16 mouse cellular contexts compared by ENCODE assay signal in the genomic region with DNA sequence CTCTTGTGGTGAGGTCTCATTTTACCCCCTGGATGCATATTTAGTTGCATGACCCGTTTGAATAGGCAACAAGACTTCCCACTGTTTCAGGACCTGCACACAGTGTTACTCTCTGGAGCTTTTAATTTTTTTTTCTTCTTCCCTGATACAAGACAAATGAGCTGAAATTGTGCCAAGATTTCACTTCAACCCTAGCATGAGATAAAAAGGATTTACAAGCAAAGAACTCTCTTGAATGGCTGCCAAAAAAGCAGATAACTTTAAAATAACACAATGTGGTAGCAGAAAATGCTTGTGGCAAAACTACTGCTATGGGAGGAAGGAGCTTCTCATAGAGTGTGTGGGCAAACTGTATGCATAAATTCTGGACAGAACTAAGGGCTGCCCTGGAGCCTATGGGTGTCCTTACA. TPM values are rescaled to one million over a fixed set of nuclear protein-coding genes. Genes with fewer than 3 reads are reported as not detected.
A peak's percentile ranks its signal among the peaks of the same experiment; 100 is the strongest.
DNase-seq lines count a peak whose midpoint lies in the region; ATAC-seq and TF ChIP-seq lines count a peak whose summit lies in the region.
"Had no signal": no experiment of that assay in that cellular context is flagged by ENCODE, and none has a peak within 500 bp of the region (broad histone marks: within the 10 kb centered on the region; RNA-seq: fewer than 3 reads in every experiment).

No protein-coding gene starts in this region.

- H3K4me1 ChIP-seq in heart, embryonic 13.5 days: peaks cover 13% of the 10 kb centered on the region
- peaks cover 8% of the 10 kb centered on the region for H3K4me1 ChIP-seq in kidney, embryonic 16.5 days (ENCODE audit: insufficient read depth, low read length)
- no peaks in the 10 kb centered on the region for H3K4me1 ChIP-seq in MEL (ENCODE audit: control insufficient read depth in 1 of 2, insufficient read depth in 2 of 2, low read length in 2 of 2)
- H3K4me1 ChIP-seq in forebrain, embryonic 12.5 days: peaks cover 10% of the 10 kb centered on the region; the same call in 1 of the 2 replicates
- H3K4me1 ChIP-seq: hindbrain, embryonic 13.5 days; limb, embryonic 12.5 days had no signal

- H3K36me3 ChIP-seq in heart, embryonic 13.5 days: no peaks in the 10 kb centered on the region
- H3K36me3 ChIP-seq in kidney, embryonic 16.5 days (ENCODE audit: insufficient read depth, low read length): no peaks in the 10 kb centered on the region
- no peaks in the 10 kb centered on the region for H3K36me3 ChIP-seq in MEL (ENCODE audit: control insufficient read depth in 1 of 2, insufficient read depth in 2 of 2, low read length in 2 of 2)
- no peaks in the 10 kb centered on the region for H3K36me3 ChIP-seq in forebrain, embryonic 12.5 days (replicated peaks)
- H3K36me3 ChIP-seq: hindbrain, embryonic 13.5 days; limb, embryonic 12.5 days had no signal

- no peaks in the 10 kb centered on the region for H3K79me2 ChIP-seq in MEL (ENCODE audit: control insufficient read depth, insufficient read depth, low read length, poor library complexity)

- DNase-seq in heart, postnatal 10 days: no peak
- peak; percentile 17 for DNase-seq in kidney, postnatal 14 days
- peak; percentile 84 for DNase-seq in MEL (ENCODE audit: low read depth, low spot score)
- DNase-seq in layer of hippocampus, adult 2 months (ENCODE audit: low spot score in 2 of 2): no peak
- no peak for DNase-seq in adrenal gland, postnatal 14 days
- DNase-seq: B cell, adult 2 months; cerebellum, adult 11 months; heart, adult 11 months; lung, adult 18-20 months; right cerebral cortex, postnatal 25 days; thymus, adult 18-20 months had no signal

- no peaks in the 10 kb centered on the region for H3K9me3 ChIP-seq in heart, embryonic 13.5 days
- H3K9me3 ChIP-seq in kidney, embryonic 16.5 days (ENCODE audit: low read length): no peaks in the 10 kb centered on the region
- H3K9me3 ChIP-seq in MEL (replicated peaks; ENCODE audit: insufficient read depth, low read length): no peaks in the 10 kb centered on the region
- H3K9me3 ChIP-seq in forebrain, embryonic 12.5 days: no peaks in the 10 kb centered on the region
- H3K9me3 ChIP-seq: hindbrain, embryonic 13.5 days; limb, embryonic 12.5 days had no signal

- peak overlapping the region; percentile 55 for H3K27ac ChIP-seq in heart, embryonic 13.5 days (replicated peaks)
- H3K27ac ChIP-seq in kidney, embryonic 16.5 days (ENCODE audit: low read length): no peak overlapping the region
- no peak overlapping the region for H3K27ac ChIP-seq in MEL (ENCODE audit: control insufficient read depth, low read depth, low read length)
- no peak overlapping the region for H3K27ac ChIP-seq in forebrain, embryonic 12.5 days
- H3K27ac ChIP-seq in layer of hippocampus, adult 2 months: no peak overlapping the region
- H3K27ac ChIP-seq: hindbrain, embryonic 13.5 days; limb, embryonic 12.5 days had no signal

- ATAC-seq in heart, embryonic 13.5 days (ENCODE audit: extremely low read depth, insufficient number of reproducible peaks, low FRiP score, low TSS enrichment): no peak
- no peak; the same call in 1 of the 2 replicates for ATAC-seq in kidney, embryonic 16.5 days (ENCODE audit: low FRiP score, low TSS enrichment)
- peak; percentile 49; the same call in 1 of the 2 replicates for ATAC-seq in forebrain, embryonic 12.5 days (ENCODE audit: low FRiP score)

- no peak for TF ChIP-seq POLR2A in MEL (IDR thresholded peaks at IDR 0.05; ENCODE audit: control insufficient read depth in 1 of 2, insufficient read depth in 1 of 2, low read depth in 1 of 2, low read length in 2 of 2, poor library complexity in 1 of 2)

- no peak for TF ChIP-seq CTCF in MEL (IDR thresholded peaks at IDR 0.05 in 2 of 3, conservative IDR thresholded peaks at IDR 0.05 in 1 of 3; ENCODE audit: control insufficient read depth in 1 of 3, insufficient read depth in 1 of 3, low read depth in 2 of 3, low read length in 3 of 3, poor library complexity in 1 of 3, severe bottlenecking in 1 of 3)
- TF ChIP-seq CTCF in layer of hippocampus, adult 2 months (conservative IDR thresholded peaks at IDR 0.05): no peak

- TF ChIP-seq EP300 in MEL (IDR thresholded peaks at IDR 0.05; ENCODE audit: low read depth in 1 of 2, low read length in 2 of 2): peak; percentile 56 to 60; a peak in 3 of 4 replicates

- no peak overlapping the region for H3K4me2 ChIP-seq in heart, embryonic 13.5 days
- H3K4me2 ChIP-seq in kidney, embryonic 16.5 days (replicated peaks; ENCODE audit: low read depth, low read length): no peak overlapping the region
- no peak overlapping the region for H3K4me2 ChIP-seq in forebrain, embryonic 12.5 days
- H3K4me2 ChIP-seq: hindbrain, embryonic 13.5 days; limb, embryonic 12.5 days had no signal

- no peak overlapping the region for H3K9ac ChIP-seq in heart, embryonic 13.5 days
- no peak overlapping the region for H3K9ac ChIP-seq in kidney, embryonic 16.5 days (replicated peaks; ENCODE audit: low read length)
- H3K9ac ChIP-seq in MEL (ENCODE audit: control insufficient read depth, low read depth, low read length, poor library complexity, severe bottlenecking): no peak overlapping the region
- H3K9ac ChIP-seq in forebrain, embryonic 12.5 days: no peak overlapping the region
- H3K9ac ChIP-seq: hindbrain, embryonic 13.5 days; limb, embryonic 12.5 days had no signal

- no peak for TF ChIP-seq RAD21 in MEL (IDR thresholded peaks at IDR 0.05; ENCODE audit: low read depth, low read length)

- WGBS in heart, embryonic 13.5 days: 8% methylated on average over 1 of the region's 1 CpGs
- WGBS in kidney, embryonic 16.5 days: 12% methylated on average over 1 of the region's 1 CpGs
- 3% methylated on average over 1 of the region's 1 CpGs for WGBS in forebrain, embryonic 12.5 days

- no peak overlapping the region for H3K4me3 ChIP-seq in heart, embryonic 13.5 days
- no peak overlapping the region for H3K4me3 ChIP-seq in kidney, embryonic 16.5 days (ENCODE audit: low read length)
- H3K4me3 ChIP-seq in MEL (ENCODE audit: control insufficient read depth in 1 of 2, insufficient read depth in 1 of 2, low read depth in 2 of 2, low read length in 2 of 2): no peak overlapping the region
- H3K4me3 ChIP-seq in forebrain, embryonic 12.5 days (replicated peaks): no peak overlapping the region
- H3K4me3 ChIP-seq in layer of hippocampus, adult 2 months: no peak overlapping the region
- H3K4me3 ChIP-seq: hindbrain, embryonic 13.5 days; limb, embryonic 12.5 days had no signal

- no peaks in the 10 kb centered on the region for H3K27me3 ChIP-seq in heart, embryonic 13.5 days (replicated peaks)
- no peaks in the 10 kb centered on the region for H3K27me3 ChIP-seq in kidney, embryonic 16.5 days (ENCODE audit: insufficient read depth, low read length)
- H3K27me3 ChIP-seq in MEL (ENCODE audit: control insufficient read depth in 1 of 2, insufficient read depth in 2 of 2, low read length in 2 of 2): no peaks in the 10 kb centered on the region; a peak in 1 of 4 replicates
- no peaks in the 10 kb centered on the region for H3K27me3 ChIP-seq in forebrain, embryonic 12.5 days
- H3K27me3 ChIP-seq: limb, embryonic 12.5 days had no signal

- intact Hi-C loops in heart, postnatal 10 days (cut with DNase I): no loop called here

TF ChIP-seq in MEL, 35 proteins besides CTCF, POLR2A, EP300 and RAD21 (continues in another document):
- TF ChIP-seq ZC3H11A (IDR thresholded peaks at IDR 0.05; ENCODE audit: low read depth, low read length): no peak
- no peak for TF ChIP-seq SIN3A (IDR thresholded peaks at IDR 0.05; ENCODE audit: low read length)
- TF ChIP-seq GABPA (IDR thresholded peaks at IDR 0.05; ENCODE audit: low read depth, low read length): no peak
- peak; percentile 58 for TF ChIP-seq ETS1 (IDR thresholded peaks at IDR 0.05; ENCODE audit: low read depth, low read length)
- TF ChIP-seq RCOR1 (IDR thresholded peaks at IDR 0.05; ENCODE audit: low read depth, low read length): peak; percentile 100
- TF ChIP-seq MAFK (IDR thresholded peaks at IDR 0.05; ENCODE audit: borderline replicate concordance, low read depth, low read length): 0 out of 2 replicates have a peak, but pooled peaks have one; percentile 33
- TF ChIP-seq MAZ (IDR thresholded peaks at IDR 0.05; ENCODE audit: low read depth, low read length): no peak
- peak; percentile 29; the same call in 1 of the 2 replicates for TF ChIP-seq TCF12 (IDR thresholded peaks at IDR 0.05; ENCODE audit: low read depth, low read length)
- TF ChIP-seq NRF1 (IDR thresholded peaks at IDR 0.05; ENCODE audit: insufficient read depth, low read depth, low read length, poor library complexity, severe bottlenecking): no peak
- TF ChIP-seq KAT2A (conservative IDR thresholded peaks at IDR 0.05; ENCODE audit: low read depth, low read length): no peak
- TF ChIP-seq MAX (IDR thresholded peaks at IDR 0.05; ENCODE audit: low read length): no peak
- no peak for TF ChIP-seq CHD2 (IDR thresholded peaks at IDR 0.05; ENCODE audit: low read length)
- no peak for TF ChIP-seq HCFC1 (IDR thresholded peaks at IDR 0.05; ENCODE audit: low read depth, low read length)
- TF ChIP-seq POLR2AphosphoS5 (IDR thresholded peaks at IDR 0.05; ENCODE audit: borderline replicate concordance, low read depth, low read length): no peak
- no peak for TF ChIP-seq SMC3 (IDR thresholded peaks at IDR 0.05; ENCODE audit: low read depth, low read length)
- no peak for TF ChIP-seq MYC (IDR thresholded peaks at IDR 0.05; ENCODE audit: low read depth, low read length)
- peak; percentile 63; the same call in 1 of the 2 replicates for TF ChIP-seq MXI1 (IDR thresholded peaks at IDR 0.05; ENCODE audit: low read depth, low read length)
- no peak for TF ChIP-seq TBP (IDR thresholded peaks at IDR 0.05; ENCODE audit: low read depth, low read length)
- TF ChIP-seq ZKSCAN1 (IDR thresholded peaks at IDR 0.05; ENCODE audit: low read depth, low read length): no peak
- no peak for TF ChIP-seq USF1 (IDR thresholded peaks at IDR 0.05; ENCODE audit: low read depth, low read length)
- no peak for TF ChIP-seq JUND (IDR thresholded peaks at IDR 0.05; ENCODE audit: low read depth, low read length)
- TF ChIP-seq BHLHE40 (IDR thresholded peaks at IDR 0.05; ENCODE audit: borderline replicate concordance, low read depth, low read length): no peak; the same call in 1 of the 2 replicates

RNA-seq across cellular contexts. Expression of a gene that starts 22.3 kb away (rescaled TPM):
- polyA plus RNA-seq in heart, embryonic 13.5 days (2015; fragmentation: Nextera tagmentation; extraction: Ambion mirVana): 0.20 TPM in 1 of 2 replicates, not detected in the other
- total RNA-seq in heart, postnatal 10 days (2021): not detected
- polyA plus RNA-seq in kidney, embryonic 16.5 days (2015; fragmentation: Nextera tagmentation; extraction: Ambion mirVana): 0.21 and 0.30 TPM in 2 replicates
- 0.13 and 0.31 TPM in 2 replicates for total RNA-seq in MEL (2012; rRNA removed)
- under 1 TPM in 1 of 2 experiments, not detected in 1; 0.07 TPM for polyA plus RNA-seq in MEL (2012; ENCODE audit: insufficient read depth in 1 of 2, insufficient read length in 2 of 2, low read depth in 1 of 2, low replicate concordance in 2 of 2, missing spikeins in 1 of 2)
- polyA plus RNA-seq in forebrain, embryonic 12.5 days (2016; fragmentation: Nextera tagmentation; extraction: Ambion mirVana): 0.63 and 0.72 TPM in 2 replicates
- total RNA-seq in layer of hippocampus, adult 2 months (2021): under 1 TPM; 0.72 to 0.81 TPM
- total RNA-seq in adrenal gland, postnatal 14 days (2021): not detected in 2 replicates
- polyA plus RNA-seq: limb, embryonic 12.5 days had no signal

Comparison
In these comparisons a context has a peak if more than half of its experiments do, and no peak if none do; other contexts are left out.
1. DNase-seq: peak in kidney, postnatal 14 days (single experiment) and MEL (single experiment); none in heart, postnatal 10 days (0 of 2), layer of hippocampus, adult 2 months (0 of 2) and adrenal gland, postnatal 14 days (single experiment).